Mouse (Mus musculus): Measurements from ENCODE around the gene Smc5. TPM values are rescaled to one million over a fixed set of nuclear protein-coding genes. Genes with fewer than 3 reads are reported as not detected.

Smc5 gene
- total RNA-seq, 2 experiments from 2014 or later = 31.7 to 40.8 TPM

DNA sequence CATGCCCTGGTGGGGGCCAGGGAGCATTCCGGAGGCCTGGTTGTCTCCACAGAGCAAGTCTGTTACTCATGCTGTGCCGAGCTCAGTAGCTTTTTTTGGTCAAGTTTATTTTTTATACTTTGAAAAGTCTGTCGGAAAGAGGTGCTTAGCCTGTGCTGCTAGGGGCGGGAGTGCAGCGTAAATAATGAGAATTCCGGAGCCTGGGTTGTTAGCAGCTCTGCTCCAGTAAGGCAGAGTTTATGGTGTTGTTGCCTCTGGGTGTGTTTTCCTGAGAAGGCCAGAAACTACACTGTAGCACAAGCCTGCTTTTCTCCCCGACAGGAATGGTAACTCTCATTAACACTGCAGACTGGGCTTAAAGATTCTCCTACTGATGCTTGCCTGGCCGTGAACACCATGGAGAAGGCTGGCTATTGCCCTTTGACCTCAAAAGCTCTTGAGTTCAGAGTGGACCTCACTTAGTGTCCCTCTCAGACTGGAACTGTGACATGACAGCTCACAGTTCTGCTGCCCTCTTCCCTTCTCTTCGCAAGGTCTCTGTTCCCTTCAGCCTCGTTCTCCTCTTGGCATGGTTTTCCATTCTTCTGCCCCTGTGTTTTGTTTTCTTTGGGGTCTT, 113.8 kb downstream of the Smc5 start:
- no peak for TF ChIP-seq CTCF (conservative IDR thresholded peaks at IDR 0.05)
- Histone ChIP-seq H3K27ac (peak overlapping the region; percentile 47), H3K4me3 (no peak overlapping the region)
- no peak for DNase-seq (ENCODE audit: low spot score in 2 of 2)

Other genes starting within 250 kb of the Smc5 start
- gene Klf9, start 132.7 kb downstream of the Smc5 start, total RNA-seq (2021) = 100 to 1,000 TPM; 176 to 178 TPM
- gene Mamdc2, start 174.5 kb upstream of the Smc5 start, total RNA-seq (2021) = 1 to 10 TPM; 1.1 to 1.2 TPM

Data from layer of hippocampus, adult 2 months (tissue).